Mouse (Mus musculus): ENCODE measurements around the gene Exoc6b. TPM values are rescaled to one million over a fixed set of nuclear protein-coding genes. Genes with fewer than 3 reads are reported as not detected.

Gene Exoc6b
- total RNA-seq, 1 experiment from 2014 or later: 16.1 TPM

GRCm38 (mm10) chr6:84755266-84755665, 314.0 kb downstream of the Exoc6b start:
- ATAC-seq (replicated peaks; ENCODE audit: insufficient number of reproducible peaks, low FRiP score, low TSS enrichment, poor library complexity, severe bottlenecking): no peak

GRCm38 (mm10) chr6:84752806-84753420, 316.4 kb downstream of the Exoc6b start:
- ATAC-seq (replicated peaks; ENCODE audit: insufficient number of reproducible peaks, low FRiP score, low TSS enrichment, poor library complexity, severe bottlenecking): no peak

- no peak for ATAC-seq (replicated peaks; ENCODE audit: insufficient number of reproducible peaks, low FRiP score, low TSS enrichment, poor library complexity, severe bottlenecking)
Observed at GRCm38 (mm10) chr6:84751409-84751808, 317.9 kb downstream of the Exoc6b start.

- no peak for ATAC-seq (replicated peaks; ENCODE audit: insufficient number of reproducible peaks, low FRiP score, low TSS enrichment, poor library complexity, severe bottlenecking)
Observed at GRCm38 (mm10) chr6:84746847-84747395, 322.4 kb downstream of the Exoc6b start.

GRCm38 (mm10) chr6:84746193-84746846, 323.0 kb downstream of the Exoc6b start:
- ATAC-seq (replicated peaks; ENCODE audit: insufficient number of reproducible peaks, low FRiP score, low TSS enrichment, poor library complexity, severe bottlenecking): no peak

- no peak for ATAC-seq (replicated peaks; ENCODE audit: insufficient number of reproducible peaks, low FRiP score, low TSS enrichment, poor library complexity, severe bottlenecking)
Observed at GRCm38 (mm10) chr6:84745570-84745969, 323.7 kb downstream of the Exoc6b start.

- no peak for ATAC-seq (replicated peaks; ENCODE audit: insufficient number of reproducible peaks, low FRiP score, low TSS enrichment, poor library complexity, severe bottlenecking)
Observed at GRCm38 (mm10) chr6:84742227-84742626, 327.1 kb downstream of the Exoc6b start.

GRCm38 (mm10) chr6:84736942-84737341, 332.4 kb downstream of the Exoc6b start:
- ATAC-seq (replicated peaks; ENCODE audit: insufficient number of reproducible peaks, low FRiP score, low TSS enrichment, poor library complexity, severe bottlenecking): no peak

- ATAC-seq (replicated peaks; ENCODE audit: insufficient number of reproducible peaks, low FRiP score, low TSS enrichment, poor library complexity, severe bottlenecking): no peak
Observed at GRCm38 (mm10) chr6:84726876-84727275, 342.4 kb downstream of the Exoc6b start.

GRCm38 (mm10) chr6:84713171-84713570, 356.1 kb downstream of the Exoc6b start:
- no peak for ATAC-seq (replicated peaks; ENCODE audit: insufficient number of reproducible peaks, low FRiP score, low TSS enrichment, poor library complexity, severe bottlenecking)

GRCm38 (mm10) chr6:84710831-84711230, 358.5 kb downstream of the Exoc6b start:
- no peak for ATAC-seq (replicated peaks; ENCODE audit: insufficient number of reproducible peaks, low FRiP score, low TSS enrichment, poor library complexity, severe bottlenecking)

GRCm38 (mm10) chr6:84708631-84709030, 360.7 kb downstream of the Exoc6b start:
- no peak for ATAC-seq (replicated peaks; ENCODE audit: insufficient number of reproducible peaks, low FRiP score, low TSS enrichment, poor library complexity, severe bottlenecking)

GRCm38 (mm10) chr6:84699579-84699978, 369.7 kb downstream of the Exoc6b start:
- no peak for ATAC-seq (replicated peaks; ENCODE audit: insufficient number of reproducible peaks, low FRiP score, low TSS enrichment, poor library complexity, severe bottlenecking)

- ATAC-seq (replicated peaks; ENCODE audit: insufficient number of reproducible peaks, low FRiP score, low TSS enrichment, poor library complexity, severe bottlenecking): no peak
Observed at GRCm38 (mm10) chr6:84698288-84698673, 371.0 kb downstream of the Exoc6b start.

- ATAC-seq (replicated peaks; ENCODE audit: insufficient number of reproducible peaks, low FRiP score, low TSS enrichment, poor library complexity, severe bottlenecking): no peak
Observed at GRCm38 (mm10) chr6:84697474-84698287, 371.6 kb downstream of the Exoc6b start.

- no peak for ATAC-seq (replicated peaks; ENCODE audit: insufficient number of reproducible peaks, low FRiP score, low TSS enrichment, poor library complexity, severe bottlenecking)
Observed at GRCm38 (mm10) chr6:84693844-84694243, 375.5 kb downstream of the Exoc6b start.

GRCm38 (mm10) chr6:84693204-84693603, 376.1 kb downstream of the Exoc6b start:
- no peak for ATAC-seq (replicated peaks; ENCODE audit: insufficient number of reproducible peaks, low FRiP score, low TSS enrichment, poor library complexity, severe bottlenecking)

- ATAC-seq (replicated peaks; ENCODE audit: insufficient number of reproducible peaks, low FRiP score, low TSS enrichment, poor library complexity, severe bottlenecking): no peak
Observed at GRCm38 (mm10) chr6:84691907-84692306, 377.4 kb downstream of the Exoc6b start.

GRCm38 (mm10) chr6:84677770-84678169, 391.5 kb downstream of the Exoc6b start:
- no peak for ATAC-seq (replicated peaks; ENCODE audit: insufficient number of reproducible peaks, low FRiP score, low TSS enrichment, poor library complexity, severe bottlenecking)

All from monocyte, adult 5-6 weeks (primary cell).